Comparison of ENCODE assay signal across 1 mouse cellular context in genomic region chr5:31094799-31095691, GRCm38 (mm10).
TF ChIP-seq lines count a peak whose summit lies in the region.

No protein-coding gene starts in this region.

TF ChIP-seq in CH12.LX, 34 proteins besides CTCF, POLR2A, EP300 and RAD21 (continued from another document):
- TF ChIP-seq NELFE (IDR thresholded peaks at IDR 0.05; ENCODE audit: low read depth, low read length) = 0 out of 2 replicates have a peak, but pooled peaks have one; percentile 34
- TF ChIP-seq PAX5 (IDR thresholded peaks at IDR 0.05; ENCODE audit: low read length) = no peak
- 0 out of 2 replicates have a peak, but pooled peaks have one; percentile 23 for TF ChIP-seq HCFC1 (IDR thresholded peaks at IDR 0.05; ENCODE audit: low read depth, low read length)
- peak; percentile 58; the same call in 1 of the 2 replicates for TF ChIP-seq ETS1 (conservative IDR thresholded peaks at IDR 0.05; ENCODE audit: low read depth, low read length)
- peak; percentile 69; the same call in 1 of the 2 replicates for TF ChIP-seq RCOR1 (conservative IDR thresholded peaks at IDR 0.05; ENCODE audit: low read depth, low read length)
- no peak for TF ChIP-seq CHD2 (IDR thresholded peaks at IDR 0.05; ENCODE audit: low read length)
- TF ChIP-seq KAT2A (IDR thresholded peaks at IDR 0.05; ENCODE audit: insufficient replicate concordance, low read length) = 0 out of 2 replicates have a peak, but pooled peaks have one; percentile 38
- no peak for TF ChIP-seq USF2 (conservative IDR thresholded peaks at IDR 0.05; ENCODE audit: low read depth, low read length)
- TF ChIP-seq MYC (IDR thresholded peaks at IDR 0.05; ENCODE audit: low read depth, low read length) = 0 out of 2 replicates have a peak, but pooled peaks have one; percentile 61
- no peak for TF ChIP-seq ZKSCAN1 (IDR thresholded peaks at IDR 0.05; ENCODE audit: borderline replicate concordance, low read depth, low read length)
- peak; percentile 66; the same call in 1 of the 2 replicates for TF ChIP-seq SIN3A (IDR thresholded peaks at IDR 0.05; ENCODE audit: low read length)
- no peak for TF ChIP-seq ZNF384 (IDR thresholded peaks at IDR 0.05; ENCODE audit: low read depth, low read length)
- TF ChIP-seq JUND (conservative IDR thresholded peaks at IDR 0.05; ENCODE audit: low read depth, low read length) = no peak
- no peak for TF ChIP-seq GABPA (IDR thresholded peaks at IDR 0.05; ENCODE audit: insufficient replicate concordance, low read depth, low read length)
- peak; percentile 77; the same call in 1 of the 2 replicates for TF ChIP-seq MAX (IDR thresholded peaks at IDR 0.05; ENCODE audit: low read length)
- peak; percentile 27; the same call in 1 of the 2 replicates for TF ChIP-seq MAFK (IDR thresholded peaks at IDR 0.05; ENCODE audit: insufficient replicate concordance, low read length)
- no peak for TF ChIP-seq E2F4 (IDR thresholded peaks at IDR 0.05; ENCODE audit: insufficient replicate concordance, low read depth, low read length)
- TF ChIP-seq USF1 (IDR thresholded peaks at IDR 0.05; ENCODE audit: low read depth, low read length) = no peak
- peak; percentile 47; the same call in 1 of the 2 replicates for TF ChIP-seq TCF12 (IDR thresholded peaks at IDR 0.05; ENCODE audit: low read depth, low read length)
- no peak for TF ChIP-seq JUN (IDR thresholded peaks at IDR 0.05; ENCODE audit: insufficient read depth, low read depth, low read length)
- TF ChIP-seq SMC3 (IDR thresholded peaks at IDR 0.05; ENCODE audit: low read depth, low read length) = no peak
TF ChIP-seq in CH12.LX: peak in this region for 18.
